Mouse (Mus musculus): ENCODE data around the gene Trim33.

Trim33 gene

DNA sequence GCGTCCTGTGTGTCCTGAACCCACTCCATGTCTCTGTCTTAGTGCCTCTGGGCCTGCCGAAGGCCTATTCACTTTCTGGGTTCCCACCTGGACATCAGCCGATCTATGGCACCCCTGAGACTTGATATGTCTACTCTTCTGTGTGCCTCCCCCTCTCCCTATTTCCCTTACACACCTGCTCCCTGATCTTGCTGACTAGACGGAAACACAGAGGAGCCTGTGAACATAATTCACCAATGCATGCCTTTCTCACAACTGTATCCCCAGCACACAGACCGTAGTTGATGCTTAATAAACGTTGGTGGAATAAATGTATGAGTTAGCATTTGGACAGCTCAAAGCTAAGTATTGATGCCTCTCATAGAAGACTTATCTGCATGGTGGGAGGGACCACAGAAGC lies 121.7 kb downstream of the Trim33 start:
- no peak for DNase-seq (ENCODE audit: low spot score)

DNA sequence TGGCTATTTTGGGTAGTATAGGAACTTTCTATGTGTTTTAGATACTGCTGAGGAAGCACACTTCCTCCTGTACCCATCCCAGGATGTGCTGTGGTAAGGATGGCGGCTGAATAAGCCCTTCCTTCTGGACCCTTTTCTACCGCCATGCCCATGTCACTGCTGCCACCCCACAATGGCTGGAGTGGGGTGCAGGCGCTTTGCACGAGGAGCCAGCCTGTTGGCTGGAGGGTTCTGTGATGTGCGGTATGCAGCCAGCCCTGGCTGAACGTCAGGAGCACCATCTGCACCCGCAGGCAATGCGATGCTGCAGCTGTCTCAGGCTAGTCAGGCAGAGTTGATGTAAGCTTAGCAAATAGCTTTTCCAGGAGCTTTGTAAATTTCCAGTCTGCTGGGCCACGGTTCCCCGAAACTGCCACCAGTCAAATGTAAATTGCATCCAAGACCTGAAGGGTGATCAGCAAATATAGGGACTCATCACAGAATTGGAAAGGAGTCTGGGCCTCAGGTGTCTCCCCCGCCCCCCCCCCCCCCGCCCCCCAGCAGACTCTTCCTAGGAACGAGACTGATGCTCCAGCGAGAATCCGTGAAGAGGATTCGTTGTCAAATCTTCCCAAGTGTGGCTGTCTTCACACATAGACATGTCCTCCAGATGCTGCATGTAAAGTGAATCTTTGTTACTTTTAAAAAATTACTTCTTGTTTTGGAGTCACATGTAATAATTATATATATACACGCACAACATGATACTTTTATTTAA lies 122.4 kb downstream of the Trim33 start:
- DNase-seq (ENCODE audit: low spot score): no peak

DNA sequence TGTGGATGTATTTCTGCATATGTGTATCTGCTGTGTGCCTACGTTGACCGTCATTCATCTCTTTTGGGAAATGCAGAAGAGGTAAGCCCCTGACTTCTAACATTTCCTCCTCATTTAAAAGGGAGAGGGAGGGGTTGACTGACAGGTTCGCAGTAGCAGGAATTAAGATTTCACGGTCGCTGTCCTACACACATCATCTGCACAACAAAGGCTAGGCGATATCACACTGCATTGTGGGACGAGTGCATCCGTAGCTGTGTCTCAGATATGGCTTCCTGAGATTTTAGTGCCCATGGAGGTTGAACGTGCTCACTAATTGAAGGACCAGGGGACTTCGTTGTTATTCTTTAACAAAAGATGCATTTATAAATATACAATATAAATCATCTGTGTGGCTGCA lies 123.1 kb downstream of the Trim33 start:
- DNase-seq (ENCODE audit: low spot score): no peak

- DNase-seq (ENCODE audit: low spot score): no peak
These were observed 126.0 kb downstream of the Trim33 start for GRCm38 (mm10) chr3:103405135-103405534.

DNA sequence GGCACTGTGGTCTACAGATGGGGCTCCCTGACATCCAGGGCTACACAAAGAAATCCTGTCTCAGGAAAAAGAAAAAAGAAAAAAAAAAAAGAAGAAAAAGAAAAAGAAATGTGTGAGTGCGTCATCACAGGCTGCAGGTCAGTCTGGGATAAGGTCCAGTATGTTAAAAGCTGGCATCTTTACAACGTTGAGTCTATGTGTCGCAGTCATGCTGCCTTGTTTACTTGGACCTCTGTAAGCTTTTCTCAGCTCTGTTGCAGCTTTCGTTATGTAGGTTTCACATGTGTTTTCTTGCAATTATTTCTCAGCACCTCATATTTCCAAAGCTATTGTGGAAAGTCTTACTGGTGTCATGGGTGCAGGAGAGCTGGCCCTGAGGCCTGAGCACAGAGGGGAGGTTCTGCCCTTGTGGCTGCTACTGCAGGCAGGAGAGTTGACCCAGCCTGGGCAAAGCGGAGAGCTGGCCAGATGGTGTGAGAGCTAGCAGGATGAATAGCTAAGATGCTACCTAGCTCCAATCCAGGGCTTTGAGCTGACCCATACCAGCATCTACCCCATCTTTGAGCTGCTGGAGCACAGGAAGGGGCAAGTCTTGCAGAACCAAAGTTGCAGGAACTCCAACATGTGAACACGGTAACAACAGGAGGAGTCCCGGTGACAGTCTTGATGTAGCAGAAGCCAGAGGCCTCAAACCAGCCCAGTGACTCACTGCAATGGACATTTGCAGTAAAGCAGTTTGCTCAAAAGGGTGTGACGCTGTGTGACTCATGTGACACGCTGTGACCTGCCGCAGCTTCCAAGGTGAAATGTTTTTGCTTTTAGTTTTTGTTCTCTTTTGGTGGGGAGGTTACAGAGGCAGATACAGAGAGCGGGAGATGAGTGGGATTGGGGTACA lies 127.0 kb downstream of the Trim33 start:
- peak; percentile 65 for DNase-seq (ENCODE audit: low spot score)
